Mouse (Mus musculus) brain, embryonic 14.5 days (tissue): Measurements from ENCODE around the gene D130043K22Rik.

Experiments used
- CTCF ChIP-seq: fragments of 200-500 bp; IDR thresholded peaks from 2 replicates; pipeline ENCODE4 v1.5.1; 2012; ENCODE audit warnings: inconsistent platforms, mild to moderate bottlenecking, moderate library complexity, borderline replicate concordance; ENCODE audit not compliant: insufficient read depth, insufficient read length; ENCODE audit errors: extremely low read depth
- POLR2A ChIP-seq: fragments of 200-500 bp; IDR thresholded peaks from 2 replicates; pipeline ENCODE4 v1.6.1; 2012; ENCODE audit warnings: mild to moderate bottlenecking, inconsistent platforms, borderline replicate concordance; ENCODE audit not compliant: poor library complexity, insufficient read depth, insufficient read length, severe bottlenecking; ENCODE audit errors: extremely low read depth

GRCm38 (mm10) chr13:24812521-24812920 is 32.4 kb upstream of the D130043K22Rik start:
- TF ChIP-seq CTCF (no peak), POLR2A (no peak)
